Comparison of ENCODE assay signal across 10 mouse cellular contexts in genomic region chr1:76491187-76491586, GRCm38 (mm10).
DNase-seq lines count a peak whose midpoint lies in the region; ATAC-seq lines count a peak whose summit lies in the region.
"Had no signal": no experiment of that assay in that cellular context is flagged by ENCODE, and none has a peak within 500 bp of the region (broad histone marks: within the 10 kb centered on the region; RNA-seq: fewer than 3 reads in every experiment).

No protein-coding gene starts in this region.

- H3K4me3 ChIP-seq in midbrain, embryonic 10.5 days: no peak overlapping the region
- H3K4me3 ChIP-seq: erythroblast, embryonic 14.5 days had no signal

- WGBS in midbrain, embryonic 10.5 days: 43% methylated on average over 4 of the region's 4 CpGs

- peak overlapping the region; percentile 25; the same call in 1 of the 2 replicates for H3K27ac ChIP-seq in midbrain, embryonic 10.5 days (replicated peaks)

- H3K4me1 ChIP-seq in midbrain, embryonic 10.5 days: peaks cover 31% of the 10 kb centered on the region

- H3K36me3 ChIP-seq in midbrain, embryonic 10.5 days: no peaks in the 10 kb centered on the region

- H3K27me3 ChIP-seq in midbrain, embryonic 10.5 days (ENCODE audit: low read depth, poor library complexity, severe bottlenecking): no peaks in the 10 kb centered on the region

- H3K9me3 ChIP-seq in midbrain, embryonic 10.5 days (replicated peaks): no peaks in the 10 kb centered on the region

- ATAC-seq in frontal cortex, adult (ENCODE audit: low TSS enrichment): peak; percentile 73

- DNase-seq in frontal cortex, postnatal 14 days (ENCODE audit: low spot score in 2 of 2): no peak
- DNase-seq in right cerebral cortex, adult 18-20 months: peak; percentile 47
- DNase-seq in right cerebral cortex, postnatal 14 days: no peak
- peak; percentile 13 for DNase-seq in midbrain, embryonic 10.5 days (ENCODE audit: low spot score)
- DNase-seq in spleen, adult 12 weeks (ENCODE audit: low spot score): no peak
- DNase-seq in kidney, postnatal 36 days: no peak
- no peak for DNase-seq in adrenal gland, adult 2 months
- DNase-seq: lung, adult 18-20 months had no signal

Comparison
In these comparisons a context has a peak if more than half of its experiments do, and no peak if none do; other contexts are left out.
1. DNase-seq: peak in right cerebral cortex, adult 18-20 months (single experiment) and midbrain, embryonic 10.5 days (single experiment); none in frontal cortex, postnatal 14 days (0 of 2), right cerebral cortex, postnatal 14 days (single experiment), spleen, adult 12 weeks (single experiment), kidney, postnatal 36 days (0 of 2) and adrenal gland, adult 2 months (single experiment).